Mouse (Mus musculus) adrenal gland (tissue): ENCODE measurements around the gene Bri3bp.
"Not testable (repeated sequence)": the region's sequence is repeated elsewhere in the genome, so short reads cannot be mapped to it uniquely, and the experiment has no call there.

Source experiments
- intact Hi-C: fragments of 180-260 bp; cut with DNase I; formaldehyde crosslinking; loops from one replicate; pipeline ENCODE4 v1.15.1; 2025
- long read RNA-seq, 2 experiments: library from polyadenylated mRNA; unstranded; transcript quantifications; one replicate each; pipeline ENCODE4 v2.0.0; 2020; ENCODE audit warnings: borderline replicate concordance in 1 of 2; ENCODE audit not compliant: insufficient replicate concordance in 1 of 2

Gene Bri3bp
- long read RNA-seq, experiment 1, full-length matches to known transcripts, result 23 of 25 reads
- long read RNA-seq, experiment 1, partial matches to known transcripts, result 1 of 25 reads
- long read RNA-seq, experiment 1, other reads (novel, unspliced or antisense), result 1 of 25 reads
- long read RNA-seq, experiment 2, full-length matches to known transcripts, result 22 of 24 reads
- long read RNA-seq, experiment 2, partial matches to known transcripts, result 1 of 24 reads
- long read RNA-seq, experiment 2, other reads (novel, unspliced or antisense), result 1 of 24 reads

DNA sequence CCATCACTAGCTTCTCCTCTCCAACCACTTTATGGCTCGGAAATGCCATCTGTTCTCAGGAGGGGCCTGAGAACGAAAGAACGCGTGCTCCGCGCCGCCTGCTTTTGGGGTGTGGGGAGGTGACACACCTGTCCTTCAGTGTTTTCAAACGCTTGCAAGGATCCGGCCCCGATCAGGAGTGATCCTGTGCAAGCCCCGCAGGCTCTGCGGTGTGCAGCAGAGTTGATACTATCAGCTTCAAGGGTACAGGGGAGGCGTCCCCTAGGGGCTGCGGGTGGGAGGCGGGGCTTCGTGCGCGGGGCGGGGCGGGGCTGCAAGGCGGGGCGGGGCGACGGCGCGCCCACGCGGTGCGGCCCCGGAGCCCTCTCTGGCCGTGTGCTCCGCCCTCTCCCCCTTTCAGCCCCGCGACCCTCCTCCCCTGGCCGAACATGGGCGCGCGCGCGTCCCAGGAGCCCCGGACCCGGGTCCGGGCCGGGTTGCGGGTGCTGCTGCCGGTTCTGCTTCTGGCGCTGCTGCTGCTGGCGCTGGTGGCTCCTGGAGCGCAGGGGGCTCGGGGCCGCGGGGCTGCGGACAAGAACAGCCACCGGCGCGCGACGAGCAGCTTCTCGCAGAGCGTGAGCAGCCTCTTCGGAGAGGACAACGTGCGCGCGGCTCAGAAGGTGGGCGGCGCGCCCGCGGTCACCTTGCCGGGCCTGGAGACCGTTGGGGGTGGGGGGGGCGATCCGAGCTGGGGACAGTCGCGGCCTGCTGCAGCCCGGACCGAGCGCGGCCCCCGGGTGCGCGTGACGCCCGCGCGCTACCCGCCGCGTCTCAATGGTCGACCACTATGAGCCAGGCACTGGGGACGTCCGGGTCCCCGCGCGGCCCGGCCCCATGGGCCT, at the start of gene Bri3bp:
Gene Bri3bp, plus strand, starts transcription at position 335 of the 881 bp plus-strand sequence.
- intact Hi-C loops, result no loop called here

DNA sequence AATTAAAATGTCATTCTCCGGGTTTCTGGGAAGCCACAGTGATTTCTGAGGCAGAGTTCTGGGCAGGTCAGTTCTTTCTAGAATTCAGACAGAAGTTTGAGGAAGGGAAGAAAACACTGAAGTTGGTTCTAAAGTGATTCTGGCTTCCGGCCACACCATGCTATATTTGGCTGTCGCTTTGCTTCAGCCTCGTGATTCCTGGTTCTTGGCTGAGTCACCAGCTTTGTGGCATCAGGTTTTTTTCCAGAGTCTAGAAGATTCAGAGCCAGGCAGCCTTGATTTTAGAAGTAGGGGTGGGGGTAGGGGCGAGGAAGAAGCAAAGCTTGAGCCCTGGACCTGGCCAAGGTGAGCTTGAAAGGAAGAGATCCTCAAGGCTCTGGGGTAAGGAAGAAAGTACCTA, 49.8 kb upstream of the Bri3bp start:
- intact Hi-C loops, result no loop called here

DNA sequence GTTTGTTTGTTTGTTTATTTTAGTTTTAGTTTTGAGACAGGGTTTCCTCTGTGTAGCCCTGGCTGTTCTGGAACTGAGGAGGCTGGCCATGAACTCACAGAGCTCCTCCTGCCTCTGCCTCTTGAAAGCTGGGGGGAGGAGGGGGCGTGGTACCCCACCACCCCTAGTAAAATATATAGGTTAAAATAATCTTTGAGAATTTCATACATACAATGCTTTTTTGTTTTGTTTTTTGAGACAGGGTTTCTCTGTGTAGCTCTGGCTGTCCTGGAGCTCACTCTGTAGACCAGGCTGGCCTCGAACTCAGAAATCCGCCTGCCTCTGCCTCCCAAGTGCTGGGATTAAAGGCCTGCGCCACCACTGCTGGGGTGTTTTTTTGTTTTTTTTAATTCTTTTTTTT, 49.2 kb upstream of the Bri3bp start:
- intact Hi-C loops, result not testable (repeated sequence)

DNA sequence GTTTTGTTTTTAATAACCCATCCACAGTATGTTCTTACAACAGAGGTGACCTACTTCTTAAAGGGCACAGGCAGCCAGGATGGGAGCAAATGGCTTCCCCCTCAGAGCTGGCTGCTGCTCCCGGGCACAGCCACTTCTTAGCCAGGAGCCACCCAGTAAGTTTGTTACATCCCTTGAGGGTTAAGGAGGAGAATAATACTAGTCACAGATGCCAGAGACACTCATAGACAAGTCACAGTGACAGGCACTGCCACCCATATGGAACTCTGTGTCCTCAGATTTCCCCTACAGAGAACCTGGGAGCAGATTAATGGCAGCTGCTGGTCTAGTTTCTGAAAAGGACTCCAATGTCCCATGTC, 48.8 kb upstream of the Bri3bp start:
- intact Hi-C loops, result no loop called here

DNA sequence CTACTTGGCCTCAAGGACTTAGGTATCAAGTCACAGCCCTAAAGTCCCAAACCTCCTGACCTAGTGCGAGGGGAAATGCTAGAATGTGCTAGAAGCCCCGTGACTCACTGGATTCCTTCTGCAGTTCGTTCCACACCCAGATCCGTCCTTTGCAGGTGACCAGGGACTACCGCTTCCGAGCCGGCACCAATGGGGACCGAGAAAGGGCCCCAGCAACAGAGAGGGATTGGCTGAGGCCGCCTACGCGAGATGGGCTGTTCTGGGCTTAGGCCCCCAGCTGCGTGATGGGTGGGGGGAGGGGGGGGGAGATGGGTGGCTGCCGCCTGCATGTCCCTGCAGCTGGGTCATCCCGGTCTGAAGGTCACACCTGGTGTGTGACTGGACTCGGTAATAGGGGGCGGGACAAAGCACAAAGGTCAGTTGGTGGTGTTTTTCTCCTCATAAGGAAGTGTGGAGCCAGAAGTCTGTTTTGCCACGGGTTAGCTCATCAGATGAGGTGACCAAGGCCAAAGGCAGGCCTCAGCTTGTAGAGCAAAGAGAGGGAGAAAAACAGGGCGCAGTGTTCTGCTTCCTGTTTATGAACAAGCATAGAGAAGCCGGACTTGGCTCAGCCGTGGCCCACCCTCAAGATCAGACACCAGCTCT, 48.3 kb upstream of the Bri3bp start:
- intact Hi-C loops, result no loop called here

GRCm38 (mm10) chr5:125393622-125394603, 47.5 kb upstream of the Bri3bp start:
- intact Hi-C loops, result no loop called here

- intact Hi-C loops, result no loop called here
Measured at GRCm38 (mm10) chr5:125395008-125395407, 46.4 kb upstream of the Bri3bp start.

DNA sequence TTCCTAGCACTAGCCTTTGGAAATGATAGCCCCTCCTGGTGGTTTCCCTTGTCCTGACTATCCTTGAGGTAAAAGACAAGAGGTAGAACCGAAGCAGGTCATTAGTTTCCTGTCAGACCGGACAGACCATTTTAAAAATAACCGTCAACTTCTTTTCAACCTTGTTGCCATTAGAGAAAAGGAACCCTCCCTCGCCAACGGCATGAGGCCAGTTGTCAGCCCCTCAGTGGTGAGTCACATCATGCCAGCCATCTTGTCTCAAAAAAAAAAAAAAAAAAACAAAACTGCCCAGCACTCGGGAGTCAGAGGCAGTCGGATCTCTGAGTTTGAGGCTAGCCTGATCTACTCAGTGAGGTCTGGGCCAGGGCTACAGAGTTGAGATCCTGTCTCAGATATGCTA, 40.5 kb upstream of the Bri3bp start:
- intact Hi-C loops, result no loop called here

DNA sequence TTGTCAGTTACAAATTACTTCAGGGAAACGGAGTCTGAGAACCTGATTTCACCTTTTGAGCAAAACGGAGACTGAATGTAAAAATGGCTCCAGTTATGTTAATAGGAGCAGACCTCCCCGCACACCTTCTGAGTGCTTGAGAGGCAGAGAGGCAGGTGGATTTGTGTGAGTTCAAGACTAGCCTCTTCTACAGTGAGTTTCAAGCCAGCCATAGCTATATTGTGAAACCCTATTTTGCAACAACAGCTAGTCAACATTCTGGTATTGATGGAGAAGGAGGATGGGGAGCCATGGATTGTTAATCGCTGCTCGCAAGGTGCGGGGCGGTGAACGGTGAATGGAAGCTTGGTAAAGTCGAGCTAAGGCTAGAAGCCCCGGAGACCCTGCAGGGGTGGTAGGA, 38.9 kb upstream of the Bri3bp start:
- intact Hi-C loops, result no loop called here

GRCm38 (mm10) chr5:125402991-125403390, 38.4 kb upstream of the Bri3bp start:
- intact Hi-C loops, result no loop called here

GRCm38 (mm10) chr5:125403481-125404465, 37.6 kb upstream of the Bri3bp start:
- intact Hi-C loops, result no loop called here

DNA sequence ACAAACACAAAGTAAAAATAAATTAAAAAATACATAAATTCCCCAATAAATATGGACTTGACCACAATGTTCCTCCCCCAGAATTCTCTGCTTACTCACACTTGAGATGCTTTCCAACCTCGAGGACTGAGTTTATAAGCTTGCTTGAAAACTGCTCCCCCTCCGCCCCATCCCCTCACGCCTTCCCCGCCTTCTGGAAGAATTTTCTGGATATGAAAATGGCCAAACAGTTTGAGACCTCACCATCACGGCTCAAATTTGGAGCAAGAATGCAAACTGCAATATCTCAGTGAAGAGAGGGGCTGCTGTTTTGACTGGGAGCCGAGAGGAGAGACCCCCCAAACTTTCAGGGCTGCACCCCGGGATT, 36.8 kb upstream of the Bri3bp start:
- intact Hi-C loops, result no loop called here

GRCm38 (mm10) chr5:125404903-125405545, 36.3 kb upstream of the Bri3bp start:
- intact Hi-C loops, result loop anchor here (1.0 kb wide), 1 partner anchor 16 kb away; the partner anchor contains the start of gene Gm10382

DNA sequence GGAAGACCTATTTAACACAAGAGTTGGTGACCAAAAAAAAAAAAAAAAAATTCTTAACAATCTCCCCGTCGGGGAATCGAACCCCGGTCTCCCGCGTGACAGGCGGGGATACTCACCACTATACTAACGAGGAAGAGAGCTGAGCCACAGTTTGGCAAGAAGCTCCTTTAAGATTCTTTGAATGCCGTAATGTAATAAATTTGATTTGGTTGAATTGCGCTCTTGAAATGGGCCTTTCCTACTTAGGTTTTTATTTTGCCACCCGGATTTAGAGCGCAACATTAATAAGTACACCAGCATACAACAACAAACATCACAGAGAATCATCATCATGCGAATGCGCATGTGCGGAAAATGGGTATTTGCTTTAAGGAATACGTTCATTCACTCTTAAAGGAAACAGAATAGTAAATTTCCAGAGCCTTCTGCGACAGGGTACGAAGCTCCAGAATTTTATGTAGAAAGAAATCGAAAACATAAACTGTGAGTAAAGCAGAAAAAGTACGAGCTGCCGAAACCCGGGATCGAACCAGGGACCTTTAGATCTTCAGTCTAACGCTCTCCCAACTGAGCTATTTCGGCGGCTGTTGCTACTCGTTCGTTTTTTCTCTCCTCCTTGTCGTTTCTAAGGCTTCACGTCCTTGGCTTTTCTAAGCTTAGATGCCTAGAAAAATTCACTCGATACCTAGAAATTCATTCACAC, 35.7 kb upstream of the Bri3bp start:
- intact Hi-C loops, result loop anchor here (1.0 kb wide), 1 partner anchor 16 kb away; the partner anchor contains the start of gene Gm10382

- intact Hi-C loops, result no loop called here
Measured at GRCm38 (mm10) chr5:125406322-125407016, 34.9 kb upstream of the Bri3bp start.

- intact Hi-C loops, result no loop called here
Measured at GRCm38 (mm10) chr5:125407020-125407830, 34.1 kb upstream of the Bri3bp start.
